Mouse (Mus musculus): Measurements from ENCODE around the gene Epsti1. TPM values are rescaled to one million over a fixed set of nuclear protein-coding genes. Genes with fewer than 3 reads are reported as not detected.

Epsti1 gene
- total and polyA plus RNA-seq, 3 experiments: 0.86 to 0.97 (median 0.93) TPM

DNA sequence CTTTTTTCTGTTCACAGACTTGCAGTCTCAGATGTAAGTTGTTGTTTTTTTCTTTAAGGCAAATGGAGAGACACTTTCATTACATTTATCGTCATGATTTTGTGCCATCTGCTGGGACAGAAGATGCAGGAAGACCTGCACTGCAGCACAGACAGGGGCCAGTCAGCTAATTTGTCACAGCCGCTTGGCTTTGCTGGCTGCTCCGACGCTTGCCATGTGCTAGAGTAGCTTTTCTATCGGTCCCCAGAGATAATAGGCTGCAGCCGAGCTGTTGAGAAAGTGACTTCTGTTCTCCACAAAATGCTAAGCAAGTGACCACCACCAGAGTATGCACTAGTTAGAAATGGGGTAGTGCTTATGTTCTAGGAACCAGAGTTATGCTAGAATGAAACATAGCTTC is 104.0 kb downstream of the Epsti1 start:
- Histone ChIP-seq H3K36me3 (ENCODE audit: control insufficient read depth, insufficient read depth, low read length) (no peaks in the 10 kb centered on the region), H3K4me1 (ENCODE audit: control insufficient read depth, insufficient read depth, low read length) (no peaks in the 10 kb centered on the region), H3K27me3 (ENCODE audit: control insufficient read depth, insufficient read depth, low read length) (no peaks in the 10 kb centered on the region), H3K9ac (ENCODE audit: low read depth, low read length) (no peak overlapping the region), H3K79me2 (replicated peaks; ENCODE audit: control insufficient read depth, insufficient read depth, low read length) (no peaks in the 10 kb centered on the region), H3K4me3 (no peak overlapping the region), H3K27ac (no peak overlapping the region)
- TF ChIP-seq POLR2A (IDR thresholded peaks at IDR 0.05; ENCODE audit: insufficient read depth, low read depth, low read length): no peak
- TF ChIP-seq CTCF (IDR thresholded peaks at IDR 0.05): no peak
- TF ChIP-seq EP300 (IDR thresholded peaks at IDR 0.05; ENCODE audit: insufficient read depth, low read depth, low read length): no peak
- 30% methylated on average over 6 of the region's 6 CpGs for WGBS
- DNase-seq: no peak
- intact Hi-C loops (cut with DNase I): no loop called here

- H3K4me3 ChIP-seq: no peak overlapping the region
These were observed 107.8 kb downstream of the Epsti1 start for GRCm38 (mm10) chr14:78011808-78012207.

DNA sequence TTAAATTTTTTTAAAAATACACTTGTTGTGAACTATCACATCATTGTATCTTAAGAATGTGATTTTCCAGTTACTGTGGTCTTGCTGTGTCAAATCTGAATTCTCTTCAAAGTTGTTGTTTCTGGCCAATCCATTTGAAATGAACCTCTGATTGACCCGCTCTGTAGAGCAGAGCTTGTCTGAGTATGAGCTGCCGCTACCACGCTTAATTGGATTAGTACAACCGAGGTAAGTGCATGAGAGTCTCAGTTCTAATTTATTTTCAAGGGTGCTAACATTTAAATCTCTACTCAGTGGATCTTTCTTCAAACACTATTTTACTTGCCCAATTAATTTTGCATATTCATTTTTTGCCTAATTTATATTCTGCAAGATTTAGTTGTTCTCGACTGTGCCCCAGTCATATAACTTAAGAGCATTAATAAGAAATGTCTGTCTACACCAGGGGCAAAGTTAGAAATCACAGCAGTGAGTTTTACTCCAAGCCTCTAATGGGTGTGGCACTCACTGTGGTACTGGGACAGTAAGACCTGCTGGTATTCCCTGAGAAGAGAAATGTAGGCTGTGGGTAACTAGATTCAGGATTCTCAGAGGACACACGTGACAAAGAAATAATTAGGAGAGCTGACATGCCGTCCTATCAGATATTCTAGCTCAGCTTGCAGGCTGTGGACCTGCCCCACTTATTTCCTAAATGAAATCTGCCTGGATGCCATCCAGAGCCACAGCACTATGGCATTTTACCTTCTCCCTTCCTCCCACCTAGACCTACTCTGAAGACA is 111.7 kb downstream of the Epsti1 start:
- 71% methylated on average over 7 of the region's 7 CpGs for WGBS
- intact Hi-C loops (cut with DNase I): no loop called here

More at GRCm38 (mm10) chr14:78011808-78012207, 107.8 kb downstream of the Epsti1 start:
- Histone ChIP-seq H3K9ac (ENCODE audit: low read depth, low read length) (no peak overlapping the region), H3K27me3 (ENCODE audit: control insufficient read depth, insufficient read depth, low read length) (no peaks in the 10 kb centered on the region), H3K4me1 (ENCODE audit: control insufficient read depth, insufficient read depth, low read length) (no peaks in the 10 kb centered on the region), H3K36me3 (ENCODE audit: control insufficient read depth, insufficient read depth, low read length) (no peaks in the 10 kb centered on the region), H3K27ac (no peak overlapping the region), H3K79me2 (replicated peaks; ENCODE audit: control insufficient read depth, insufficient read depth, low read length) (no peaks in the 10 kb centered on the region)
- no peak for DNase-seq
- intact Hi-C loops (cut with DNase I): no loop called here
- TF ChIP-seq EP300 (IDR thresholded peaks at IDR 0.05; ENCODE audit: insufficient read depth, low read depth, low read length) (no peak), CTCF (IDR thresholded peaks at IDR 0.05) (no peak), POLR2A (IDR thresholded peaks at IDR 0.05; ENCODE audit: insufficient read depth, low read depth, low read length) (no peak)
- 68% methylated on average over 10 of the region's 10 CpGs for WGBS

GRCm38 (mm10) chr14:78016398-78016797 is 112.4 kb downstream of the Epsti1 start:
- Histone ChIP-seq H3K79me2 (replicated peaks; ENCODE audit: control insufficient read depth, insufficient read depth, low read length) (no peaks in the 10 kb centered on the region), H3K36me3 (ENCODE audit: control insufficient read depth, insufficient read depth, low read length) (no peaks in the 10 kb centered on the region), H3K27ac (no peak overlapping the region), H3K9ac (ENCODE audit: low read depth, low read length) (no peak overlapping the region), H3K27me3 (ENCODE audit: control insufficient read depth, insufficient read depth, low read length) (no peaks in the 10 kb centered on the region), H3K4me1 (ENCODE audit: control insufficient read depth, insufficient read depth, low read length) (no peaks in the 10 kb centered on the region), H3K4me3 (no peak overlapping the region)
- 82% methylated on average over 4 of the region's 4 CpGs for WGBS
- DNase-seq: no peak
- intact Hi-C loops (cut with DNase I): no loop called here
- TF ChIP-seq CTCF (IDR thresholded peaks at IDR 0.05) (no peak), EP300 (IDR thresholded peaks at IDR 0.05; ENCODE audit: insufficient read depth, low read depth, low read length) (no peak), POLR2A (IDR thresholded peaks at IDR 0.05; ENCODE audit: insufficient read depth, low read depth, low read length) (no peak)

More for the DNA sequence above, 111.7 kb downstream of the Epsti1 start:
- H3K4me3 ChIP-seq: no peak overlapping the region
- no peaks in the 10 kb centered on the region for H3K27me3 ChIP-seq (ENCODE audit: control insufficient read depth, insufficient read depth, low read length)
- H3K27ac ChIP-seq: no peak overlapping the region
- H3K79me2 ChIP-seq (replicated peaks; ENCODE audit: control insufficient read depth, insufficient read depth, low read length): no peaks in the 10 kb centered on the region
- no peaks in the 10 kb centered on the region for H3K36me3 ChIP-seq (ENCODE audit: control insufficient read depth, insufficient read depth, low read length)
- no peak for TF ChIP-seq EP300 (IDR thresholded peaks at IDR 0.05; ENCODE audit: insufficient read depth, low read depth, low read length)
- no peak for TF ChIP-seq CTCF (IDR thresholded peaks at IDR 0.05)
- no peak for TF ChIP-seq POLR2A (IDR thresholded peaks at IDR 0.05; ENCODE audit: insufficient read depth, low read depth, low read length)
- H3K9ac ChIP-seq (ENCODE audit: low read depth, low read length): no peak overlapping the region
- DNase-seq: no peak
- no peaks in the 10 kb centered on the region for H3K4me1 ChIP-seq (ENCODE audit: control insufficient read depth, insufficient read depth, low read length)

- H3K36me3 ChIP-seq (ENCODE audit: control insufficient read depth, insufficient read depth, low read length): no peaks in the 10 kb centered on the region
- H3K79me2 ChIP-seq (replicated peaks; ENCODE audit: control insufficient read depth, insufficient read depth, low read length): no peaks in the 10 kb centered on the region
- H3K9ac ChIP-seq (ENCODE audit: low read depth, low read length): no peak overlapping the region
- DNase-seq: no peak
- H3K27ac ChIP-seq: no peak overlapping the region
- H3K4me1 ChIP-seq (ENCODE audit: control insufficient read depth, insufficient read depth, low read length): no peaks in the 10 kb centered on the region
- H3K4me3 ChIP-seq: no peak overlapping the region
- no peaks in the 10 kb centered on the region for H3K27me3 ChIP-seq (ENCODE audit: control insufficient read depth, insufficient read depth, low read length)
- TF ChIP-seq EP300 (IDR thresholded peaks at IDR 0.05; ENCODE audit: insufficient read depth, low read depth, low read length): no peak
- TF ChIP-seq POLR2A (IDR thresholded peaks at IDR 0.05; ENCODE audit: insufficient read depth, low read depth, low read length): no peak
- TF ChIP-seq CTCF (IDR thresholded peaks at IDR 0.05): no peak
- WGBS: 43% methylated on average over 8 of the region's 8 CpGs
- intact Hi-C loops (cut with DNase I): no loop called here
These were observed 115.9 kb downstream of the Epsti1 start for GRCm38 (mm10) chr14:78019935-78020334.

GRCm38 (mm10) chr14:78038876-78039275 is 134.8 kb downstream of the Epsti1 start:
- Histone ChIP-seq H3K36me3 (ENCODE audit: control insufficient read depth, insufficient read depth, low read length) (no peaks in the 10 kb centered on the region), H3K4me1 (ENCODE audit: control insufficient read depth, insufficient read depth, low read length) (no peaks in the 10 kb centered on the region), H3K27me3 (ENCODE audit: control insufficient read depth, insufficient read depth, low read length) (no peaks in the 10 kb centered on the region), H3K9ac (ENCODE audit: low read depth, low read length) (no peak overlapping the region), H3K79me2 (replicated peaks; ENCODE audit: control insufficient read depth, insufficient read depth, low read length) (no peaks in the 10 kb centered on the region), H3K27ac (no peak overlapping the region), H3K4me3 (no peak overlapping the region)
- no peak for TF ChIP-seq CTCF (IDR thresholded peaks at IDR 0.05)
- TF ChIP-seq EP300 (IDR thresholded peaks at IDR 0.05; ENCODE audit: insufficient read depth, low read depth, low read length): no peak
- no peak for TF ChIP-seq POLR2A (IDR thresholded peaks at IDR 0.05; ENCODE audit: insufficient read depth, low read depth, low read length)
- WGBS: 79% methylated on average over 8 of the region's 8 CpGs
- no peak for DNase-seq
- intact Hi-C loops (cut with DNase I): no loop called here
